Mouse (Mus musculus): ENCODE measurements around the gene Senp3. TPM values are rescaled to one million over a fixed set of nuclear protein-coding genes. Genes with fewer than 3 reads are reported as not detected.

The Senp3 gene
- polyA plus RNA-seq, 1 experiment from 2014 or later, result 102 TPM

DNA sequence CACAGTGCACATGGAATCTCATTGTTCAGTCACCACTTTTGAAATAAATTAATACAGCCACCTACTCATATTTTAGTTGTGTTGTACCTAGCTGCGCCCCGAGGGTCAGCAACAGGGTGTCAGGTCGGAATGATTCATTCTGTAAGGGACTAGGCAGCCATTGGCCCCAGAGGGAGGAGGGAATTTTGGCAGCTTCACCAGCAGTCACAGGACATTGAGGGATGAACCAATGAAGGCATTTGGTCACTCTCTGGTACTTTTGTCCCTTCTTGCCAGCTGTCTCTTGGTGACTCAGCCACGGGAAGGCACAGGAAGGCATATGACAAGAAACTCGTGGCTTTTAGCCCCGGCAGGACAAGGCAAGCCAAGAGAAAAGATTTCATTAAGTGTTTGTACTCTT lies 18.1 kb downstream of the Senp3 start:
- 83% methylated on average over 6 of the region's 6 CpGs for WGBS
- H3K4me1 ChIP-seq (ENCODE audit: control insufficient read depth, insufficient read depth, low read length), result peaks cover 5% of the 10 kb centered on the region; the same call in 1 of the 2 replicates
- H3K27ac ChIP-seq (ENCODE audit: low read depth, low read length), result no peak overlapping the region
- no peak overlapping the region for H3K9ac ChIP-seq (ENCODE audit: low read depth, low read length)
- no peak overlapping the region for H3K4me2 ChIP-seq (replicated peaks; ENCODE audit: low read depth, low read length)
- H3K4me3 ChIP-seq (ENCODE audit: low read length), result no peak overlapping the region
- no peaks in the 10 kb centered on the region for H3K27me3 ChIP-seq (ENCODE audit: control insufficient read depth, insufficient read depth, low read length)
- no peak for ATAC-seq (ENCODE audit: low FRiP score, low TSS enrichment)
- peaks cover 50% of the 10 kb centered on the region for H3K36me3 ChIP-seq (ENCODE audit: control insufficient read depth, insufficient read depth, low read length)
- no peaks in the 10 kb centered on the region for H3K9me3 ChIP-seq (ENCODE audit: control insufficient read depth, low read length)

DNA sequence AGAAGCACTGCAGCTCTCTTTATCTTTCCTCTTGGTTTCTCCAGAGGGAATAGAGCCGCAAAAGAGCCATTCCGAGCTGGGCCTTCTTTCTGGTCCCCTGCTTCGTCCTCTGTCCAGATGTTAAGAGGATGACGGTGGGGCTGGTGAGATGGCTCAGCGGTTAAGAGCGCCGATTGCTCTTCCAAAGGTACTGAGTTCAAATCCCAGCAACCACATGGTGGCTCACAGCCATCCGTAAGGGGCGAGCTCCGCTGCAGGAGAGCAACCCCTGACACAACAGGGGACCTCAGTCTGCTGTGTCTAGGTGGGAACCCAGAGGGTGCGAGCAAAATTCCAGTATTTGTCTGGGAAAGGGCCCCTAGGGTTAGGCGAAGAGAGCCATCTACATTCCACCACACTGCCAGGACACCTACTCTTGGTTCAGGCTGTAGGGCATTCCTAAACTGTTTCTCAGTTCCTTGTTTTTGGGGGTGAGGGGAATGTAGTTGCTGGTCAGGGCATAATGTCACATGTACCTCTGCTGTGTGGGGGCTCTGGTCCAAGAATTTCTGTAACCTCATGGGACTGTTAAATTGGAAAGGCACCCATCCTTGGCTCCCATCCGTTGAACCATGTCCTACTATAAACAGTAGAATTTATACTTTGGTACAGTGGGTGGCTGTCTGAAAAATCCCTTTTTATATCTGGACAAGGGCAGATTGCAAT lies 18.8 kb downstream of the Senp3 start:
- Histone ChIP-seq H3K36me3 (ENCODE audit: control insufficient read depth, insufficient read depth, low read length) (peaks cover 50% of the 10 kb centered on the region), H3K4me2 (replicated peaks; ENCODE audit: low read depth, low read length) (peak overlapping the region; percentile 54), H3K9ac (ENCODE audit: low read depth, low read length) (peak overlapping the region; percentile 68; the same call in 1 of the 2 replicates), H3K27me3 (ENCODE audit: control insufficient read depth, insufficient read depth, low read length) (no peaks in the 10 kb centered on the region), H3K9me3 (ENCODE audit: control insufficient read depth, low read length) (no peaks in the 10 kb centered on the region), H3K27ac (ENCODE audit: low read depth, low read length) (peak overlapping the region; percentile 99), H3K4me1 (ENCODE audit: control insufficient read depth, insufficient read depth, low read length) (peaks cover 5% of the 10 kb centered on the region; the same call in 1 of the 2 replicates), H3K4me3 (ENCODE audit: low read length) (peak overlapping the region; percentile 56)
- ATAC-seq (ENCODE audit: low FRiP score, low TSS enrichment), result peak; percentile 3; the same call in 1 of the 2 replicates
- WGBS, result 69% methylated on average over 13 of the region's 13 CpGs

DNA sequence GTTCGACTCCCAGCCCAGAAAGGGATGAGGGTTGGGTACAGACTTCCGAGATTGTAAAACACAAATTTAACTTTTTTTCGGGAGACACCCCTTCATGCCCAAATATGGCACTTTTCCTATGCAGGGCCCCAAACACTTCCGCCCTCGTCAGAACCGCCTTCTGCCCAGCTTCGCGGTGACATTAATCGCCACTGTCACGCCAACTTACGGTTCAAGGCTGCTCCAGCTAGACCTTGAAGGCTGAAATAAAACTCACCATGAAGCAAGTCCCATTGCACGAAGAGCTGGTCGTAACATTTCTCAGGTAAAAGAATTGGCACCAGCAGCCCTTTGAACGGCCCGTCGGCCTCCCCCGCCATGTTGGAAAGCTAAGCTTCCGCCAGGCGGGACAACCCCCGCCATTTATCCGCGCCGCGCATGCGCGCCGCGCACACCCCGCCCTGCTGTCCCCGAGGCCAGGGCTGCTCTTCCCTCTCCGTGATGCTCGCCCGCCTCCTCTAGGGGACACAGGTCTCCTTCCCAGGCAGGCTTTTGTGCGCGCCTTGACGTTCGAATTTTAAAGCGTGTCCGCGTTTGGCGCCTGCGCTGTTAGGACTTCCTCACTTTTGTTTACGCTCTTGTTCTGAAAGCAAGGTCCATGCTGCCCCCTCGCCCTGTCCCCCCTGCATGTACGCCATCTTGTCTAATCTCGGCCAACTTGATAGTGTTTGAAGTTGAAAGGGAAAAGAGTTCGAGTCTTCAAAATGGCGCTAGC lies 19.5 kb downstream of the Senp3 start, which contains the start of gene Mpdu1:
TSS of gene Mpdu1 (minus strand) at position 430 of the 754 bp plus-strand sequence.
- peak within 1 kb of the TSS; percentile 56 for H3K4me3 ChIP-seq (ENCODE audit: low read length)
- peak; percentile 96 for ATAC-seq (ENCODE audit: low FRiP score, low TSS enrichment)
- peak within 1 kb of the TSS; percentile 54 for H3K4me2 ChIP-seq (replicated peaks; ENCODE audit: low read depth, low read length)
- no peaks in the 10 kb centered on the region for H3K27me3 ChIP-seq (ENCODE audit: control insufficient read depth, insufficient read depth, low read length)
- peak within 1 kb of the TSS; percentile 99 for H3K27ac ChIP-seq (ENCODE audit: low read depth, low read length)
- peak within 1 kb of the TSS; percentile 68 for H3K9ac ChIP-seq (ENCODE audit: low read depth, low read length)
- H3K36me3 ChIP-seq (ENCODE audit: control insufficient read depth, insufficient read depth, low read length), result peaks cover 50% of the 10 kb centered on the region
- under 1% methylated on average over 48 of the region's 48 CpGs for WGBS
- H3K9me3 ChIP-seq (ENCODE audit: control insufficient read depth, low read length), result no peaks in the 10 kb centered on the region
- H3K4me1 ChIP-seq (ENCODE audit: control insufficient read depth, insufficient read depth, low read length), result peaks cover 5% of the 10 kb centered on the region; the same call in 1 of the 2 replicates

DNA sequence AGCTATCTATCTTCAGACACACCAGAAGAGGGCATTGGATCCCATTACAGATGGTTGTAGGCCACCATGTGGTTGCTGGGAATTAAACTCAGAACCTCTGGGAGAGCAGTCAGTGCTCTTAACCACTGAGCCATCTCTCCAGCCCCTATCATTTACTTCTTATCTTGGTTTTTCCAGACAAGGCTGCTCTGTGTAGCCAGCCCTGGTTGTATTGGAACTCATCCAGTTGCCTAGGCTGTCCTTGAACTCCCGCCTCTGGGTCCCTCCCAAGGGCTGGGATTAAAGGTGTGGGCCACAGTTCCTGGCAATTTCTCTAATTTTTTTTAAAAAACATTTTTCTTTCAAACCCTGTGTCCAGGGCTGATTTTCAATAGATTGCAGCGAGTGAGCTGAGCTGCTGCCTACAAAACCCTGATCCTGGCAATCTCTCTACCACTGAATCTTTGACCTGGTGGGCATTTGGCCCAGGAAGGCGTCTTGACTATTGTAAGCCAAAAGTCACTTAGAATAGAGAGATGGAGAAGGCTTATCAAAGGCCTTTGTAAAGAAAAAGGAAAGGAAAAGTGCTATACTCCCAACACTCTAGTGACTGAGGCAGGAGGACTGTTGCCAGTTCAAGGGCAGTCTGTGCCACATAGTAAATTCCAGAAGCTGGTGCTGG lies 20.5 kb downstream of the Senp3 start:
- H3K4me2 ChIP-seq (replicated peaks; ENCODE audit: low read depth, low read length), result peak overlapping the region; percentile 54
- peaks cover 5% of the 10 kb centered on the region; the same call in 1 of the 2 replicates for H3K4me1 ChIP-seq (ENCODE audit: control insufficient read depth, insufficient read depth, low read length)
- H3K4me3 ChIP-seq (ENCODE audit: low read length), result peak overlapping the region; percentile 56
- no peaks in the 10 kb centered on the region for H3K9me3 ChIP-seq (ENCODE audit: control insufficient read depth, low read length)
- no peak for ATAC-seq (ENCODE audit: low FRiP score, low TSS enrichment)
- peak overlapping the region; percentile 99; the same call in 1 of the 2 replicates for H3K27ac ChIP-seq (ENCODE audit: low read depth, low read length)
- peak overlapping the region; percentile 68; the same call in 1 of the 2 replicates for H3K9ac ChIP-seq (ENCODE audit: low read depth, low read length)
- peaks cover 54% of the 10 kb centered on the region for H3K36me3 ChIP-seq (ENCODE audit: control insufficient read depth, insufficient read depth, low read length)
- 83% methylated on average over 3 of the region's 3 CpGs for WGBS
- no peaks in the 10 kb centered on the region for H3K27me3 ChIP-seq (ENCODE audit: control insufficient read depth, insufficient read depth, low read length)

DNA sequence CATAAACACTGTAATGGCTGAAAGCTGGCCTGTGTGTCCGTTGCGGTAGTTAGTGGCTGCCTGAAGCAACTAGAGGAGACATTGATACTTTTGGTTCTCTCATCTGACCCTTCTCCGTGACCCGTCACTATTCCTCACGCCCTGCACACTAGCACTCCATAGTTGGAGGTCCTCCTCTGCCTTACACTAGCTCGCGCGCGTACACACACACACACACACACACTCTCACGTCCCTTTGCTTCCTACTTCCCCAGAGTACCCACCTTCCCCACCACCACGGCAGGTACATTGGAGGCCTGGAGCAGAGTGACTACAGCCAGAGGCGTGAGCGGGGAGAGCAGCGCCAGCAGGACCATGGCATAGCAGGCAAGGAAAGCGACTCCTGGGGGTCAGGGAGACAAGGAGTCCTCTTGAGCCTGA lies 24.4 kb downstream of the Senp3 start:
- Histone ChIP-seq H3K27me3 (ENCODE audit: control insufficient read depth, insufficient read depth, low read length) (no peaks in the 10 kb centered on the region), H3K4me1 (ENCODE audit: control insufficient read depth, insufficient read depth, low read length) (peaks cover 5% of the 10 kb centered on the region; the same call in 1 of the 2 replicates), H3K27ac (ENCODE audit: low read depth, low read length) (no peak overlapping the region), H3K4me3 (ENCODE audit: low read length) (no peak overlapping the region), H3K4me2 (replicated peaks; ENCODE audit: low read depth, low read length) (no peak overlapping the region), H3K9me3 (ENCODE audit: control insufficient read depth, low read length) (no peaks in the 10 kb centered on the region), H3K36me3 (ENCODE audit: control insufficient read depth, insufficient read depth, low read length) (peaks cover 49% of the 10 kb centered on the region), H3K9ac (ENCODE audit: low read depth, low read length) (no peak overlapping the region)
- WGBS, result 87% methylated on average over 15 of the region's 15 CpGs
- no peak for ATAC-seq (ENCODE audit: low FRiP score, low TSS enrichment)

DNA sequence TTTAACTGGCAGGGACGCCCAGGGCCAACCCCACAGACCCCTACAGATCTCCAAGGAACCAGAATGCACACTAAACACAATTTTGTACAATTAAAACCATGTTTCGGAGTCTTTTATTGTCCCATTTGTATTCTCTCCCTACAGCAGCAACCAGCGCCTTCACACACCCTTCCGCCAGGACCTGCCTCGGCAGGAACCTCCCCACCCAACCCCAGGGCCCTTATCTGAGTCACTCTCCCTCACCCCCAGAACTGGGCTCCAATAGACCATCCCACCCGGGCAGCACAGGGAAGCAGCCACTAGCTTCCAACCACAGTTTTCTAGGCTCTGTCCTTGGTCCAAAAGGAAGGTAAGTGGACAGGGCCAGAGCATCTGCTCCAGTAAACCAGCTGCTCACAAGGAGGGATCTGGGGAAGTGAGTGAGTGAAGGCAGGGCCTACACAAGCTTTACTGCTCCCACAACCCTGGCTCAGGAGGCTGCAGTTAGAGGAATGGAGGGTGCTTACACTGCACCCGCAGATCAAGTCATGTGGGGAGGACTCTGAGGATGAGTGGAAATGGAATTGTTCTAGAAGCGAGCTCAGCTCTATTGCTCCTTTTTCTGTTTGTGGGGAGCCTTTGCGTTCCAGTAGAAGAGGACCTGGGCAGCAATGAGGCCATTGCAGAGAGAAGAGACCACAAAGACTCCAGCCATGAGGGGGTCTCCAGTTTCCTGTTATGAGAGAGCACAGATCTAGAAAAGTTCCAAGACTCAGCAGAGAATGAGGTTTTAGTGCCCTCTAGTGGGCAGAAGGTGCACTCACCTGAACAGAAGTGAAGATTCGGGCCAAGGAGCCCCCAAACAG lies 25.0 kb downstream of the Senp3 start:
- no peak for ATAC-seq (ENCODE audit: low FRiP score, low TSS enrichment)
- H3K36me3 ChIP-seq (ENCODE audit: control insufficient read depth, insufficient read depth, low read length), result peaks cover 56% of the 10 kb centered on the region

DNA sequence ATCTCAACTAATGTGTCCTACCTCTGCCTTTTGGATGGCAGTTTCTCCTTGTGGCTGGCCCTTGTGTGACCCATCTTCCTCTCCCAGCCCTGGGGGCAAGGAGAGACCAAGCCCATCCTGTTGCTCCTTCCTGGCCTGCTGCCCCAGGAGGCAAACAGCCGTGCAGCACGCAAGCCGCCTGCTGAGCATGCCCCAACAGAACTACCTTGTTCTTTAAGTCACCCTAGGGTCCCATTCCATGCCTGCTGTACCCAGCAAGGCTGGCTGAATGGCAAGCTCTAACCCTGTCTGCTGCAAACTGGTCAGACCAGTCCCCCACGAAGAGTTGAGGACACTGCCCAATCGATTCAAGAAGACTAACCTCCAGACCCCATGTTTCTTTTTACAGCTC lies 25.8 kb downstream of the Senp3 start:
- ATAC-seq (ENCODE audit: low FRiP score, low TSS enrichment), result no peak
- Histone ChIP-seq H3K9me3 (ENCODE audit: control insufficient read depth, low read length) (no peaks in the 10 kb centered on the region), H3K27me3 (ENCODE audit: control insufficient read depth, insufficient read depth, low read length) (no peaks in the 10 kb centered on the region), H3K4me3 (ENCODE audit: low read length) (no peak overlapping the region), H3K27ac (ENCODE audit: low read depth, low read length) (no peak overlapping the region), H3K4me1 (ENCODE audit: control insufficient read depth, insufficient read depth, low read length) (peaks cover 5% of the 10 kb centered on the region; the same call in 1 of the 2 replicates), H3K36me3 (ENCODE audit: control insufficient read depth, insufficient read depth, low read length) (peaks cover 63% of the 10 kb centered on the region), H3K4me2 (replicated peaks; ENCODE audit: low read depth, low read length) (no peak overlapping the region), H3K9ac (ENCODE audit: low read depth, low read length) (no peak overlapping the region)
- WGBS, result 75% methylated on average over 5 of the region's 5 CpGs

More for the DNA sequence above, 25.0 kb downstream of the Senp3 start:
- Histone ChIP-seq H3K9ac (ENCODE audit: low read depth, low read length) (no peak overlapping the region), H3K27me3 (ENCODE audit: control insufficient read depth, insufficient read depth, low read length) (no peaks in the 10 kb centered on the region), H3K4me3 (ENCODE audit: low read length) (no peak overlapping the region), H3K27ac (ENCODE audit: low read depth, low read length) (no peak overlapping the region), H3K9me3 (ENCODE audit: control insufficient read depth, low read length) (no peaks in the 10 kb centered on the region), H3K4me2 (replicated peaks; ENCODE audit: low read depth, low read length) (no peak overlapping the region), H3K4me1 (ENCODE audit: control insufficient read depth, insufficient read depth, low read length) (peaks cover 5% of the 10 kb centered on the region; the same call in 1 of the 2 replicates)
- 81% methylated on average over 10 of the region's 10 CpGs for WGBS

All from kidney, embryonic 14.5 days (tissue).